Mouse (Mus musculus) testis, adult 2 months (tissue): ENCODE measurements around the gene Aftph. TPM values are rescaled to one million over a fixed set of nuclear protein-coding genes. Genes with fewer than 3 reads are reported as not detected.
"Not testable (repeated sequence)": the region's sequence is repeated elsewhere in the genome, so short reads cannot be mapped to it uniquely, and the experiment has no call there.

Source experiments
- H3K27ac ChIP-seq: fragments of 200-500 bp; 2 replicates; pipeline ENCODE4 v1.5.1; 2012; ENCODE audit warnings: low read depth, low read length; ENCODE audit not compliant: control insufficient read depth, insufficient read depth
- H3K27me3 ChIP-seq: fragments of 200-500 bp; 2 replicates; pipeline ENCODE4 v1.6.1; 2012; ENCODE audit warnings: mild to moderate bottlenecking, low read length, moderate library complexity; ENCODE audit not compliant: control insufficient read depth, insufficient read depth
- H3K36me3 ChIP-seq: fragments of 200-500 bp; 2 replicates; pipeline ENCODE4 v1.6.1; 2012; ENCODE audit warnings: mild to moderate bottlenecking, low read length; ENCODE audit not compliant: control insufficient read depth, insufficient read depth
- H3K4me1 ChIP-seq: fragments of 200-500 bp; 2 replicates; pipeline ENCODE4 v1.6.1; 2012; ENCODE audit warnings: low read length; ENCODE audit not compliant: control insufficient read depth, insufficient read depth
- H3K4me3 ChIP-seq: fragments of 200-500 bp; 2 replicates; pipeline ENCODE4 v1.5.1; 2012; ENCODE audit warnings: low read depth, mild to moderate bottlenecking, low read length, moderate library complexity, mixed read lengths; ENCODE audit not compliant: control insufficient read depth
- CTCF ChIP-seq: fragments of 200-500 bp; IDR thresholded peaks from 2 replicates; pipeline ENCODE4 v1.5.1; 2012; ENCODE audit warnings: low read depth, mild to moderate bottlenecking, inconsistent platforms, low read length, moderate library complexity; ENCODE audit not compliant: control insufficient read depth, insufficient read depth, insufficient replicate concordance
- POLR2A ChIP-seq: fragments of 200-500 bp; IDR thresholded peaks from 2 replicates; pipeline ENCODE4 v1.6.1; 2012; ENCODE audit warnings: low read depth, mild to moderate bottlenecking, inconsistent platforms, low read length, moderate library complexity; ENCODE audit not compliant: control insufficient read depth
- polyA plus RNA-seq: library from polyadenylated mRNA; depleted of rRNA; stranded (reverse); fragments of >200 nt; gene quantifications from 2 replicates; pipeline ENCODE4 v1.2.3, GENCODE M21; 2012

Gene Aftph
- polyA plus RNA-seq, 1 experiment, result 55.4 TPM

DNA sequence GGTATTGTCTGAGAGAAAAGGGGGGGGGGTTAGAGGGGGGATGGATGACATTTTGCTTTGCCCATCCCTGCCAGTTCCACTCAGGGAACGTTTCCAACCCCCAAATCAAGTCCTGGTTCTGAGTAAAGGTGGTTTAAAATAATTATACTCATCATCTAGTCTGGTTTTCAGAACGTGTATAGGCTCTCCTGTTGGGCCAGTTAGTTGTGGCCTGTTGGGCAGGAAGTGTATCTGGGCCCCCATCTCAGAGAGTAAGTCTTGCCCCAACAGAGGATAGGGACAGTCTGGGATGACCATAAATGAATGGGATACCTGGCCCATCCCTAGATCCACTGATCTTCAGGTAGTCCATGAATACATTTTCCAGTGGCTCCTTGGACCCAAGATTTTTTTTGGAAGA is 41.2 kb upstream of the Aftph start:
- Histone ChIP-seq H3K4me1 (no peaks in the 10 kb centered on the region), H3K4me3 (no peak overlapping the region), H3K36me3 (no peaks in the 10 kb centered on the region), H3K27me3 (no peaks in the 10 kb centered on the region), H3K27ac (no peak overlapping the region)
- TF ChIP-seq CTCF (no peak), POLR2A (no peak)

DNA sequence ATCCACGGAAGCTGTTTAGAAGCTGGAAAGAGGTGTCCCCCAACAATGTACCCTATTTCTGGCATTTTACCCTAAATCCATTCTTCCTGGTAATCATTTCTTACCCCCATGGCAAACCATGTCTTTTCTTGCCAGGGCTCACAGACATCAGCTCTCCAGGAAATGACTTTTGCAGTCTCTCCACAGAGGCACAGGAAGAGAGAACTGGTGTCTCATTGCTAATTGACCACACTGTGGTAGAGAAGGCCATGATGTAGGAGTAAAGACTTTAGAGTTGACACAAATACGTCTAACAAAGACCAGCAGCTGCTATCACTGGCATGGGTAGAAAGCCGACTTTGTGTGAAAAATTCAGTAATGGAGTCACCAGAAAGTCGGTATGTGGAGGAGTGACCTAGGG is 38.9 kb upstream of the Aftph start:
- Histone ChIP-seq H3K4me1 (no peaks in the 10 kb centered on the region), H3K4me3 (no peak overlapping the region), H3K36me3 (no peaks in the 10 kb centered on the region), H3K27me3 (no peaks in the 10 kb centered on the region), H3K27ac (no peak overlapping the region)
- no peak for TF ChIP-seq POLR2A
- TF ChIP-seq CTCF, result no peak

DNA sequence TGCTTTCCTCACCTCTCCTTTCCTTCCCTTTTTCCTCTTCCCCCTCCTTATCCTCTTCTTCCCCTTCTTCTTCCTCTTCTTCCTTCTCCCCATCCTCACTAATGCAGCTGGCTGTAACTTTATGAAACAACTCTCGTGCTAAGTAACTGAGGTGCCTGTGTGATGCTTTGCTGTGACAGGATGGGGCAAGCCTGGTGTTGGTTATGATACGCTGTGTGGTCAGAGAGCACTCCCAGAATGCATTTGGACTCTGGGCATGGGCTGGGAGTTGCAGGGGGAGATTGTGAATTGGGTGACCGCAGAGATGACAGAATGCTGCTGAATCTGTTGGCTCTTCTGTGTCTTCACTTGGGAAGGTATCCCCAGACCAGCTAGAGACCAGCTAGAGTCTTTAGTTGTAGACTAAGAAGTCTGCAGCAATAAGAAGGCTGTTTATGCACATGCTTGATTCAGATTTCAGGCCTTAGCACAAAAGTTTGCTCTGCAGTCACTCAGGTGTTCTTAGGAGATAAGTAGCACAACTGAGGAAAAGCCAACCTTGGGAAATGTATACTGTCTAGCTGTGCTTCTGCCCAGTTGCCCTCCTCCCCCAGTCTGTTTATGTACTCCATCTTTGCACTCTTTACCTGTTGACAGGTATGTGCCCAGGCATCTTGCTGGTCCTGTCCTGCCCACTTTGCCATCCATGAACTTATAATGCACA is 37.6 kb upstream of the Aftph start:
- H3K27me3 ChIP-seq, result no peaks in the 10 kb centered on the region
- TF ChIP-seq CTCF (no peak), POLR2A (no peak)
- H3K36me3 ChIP-seq, result no peaks in the 10 kb centered on the region
- H3K4me3 ChIP-seq, result no peak overlapping the region
- no peaks in the 10 kb centered on the region for H3K4me1 ChIP-seq
- no peak overlapping the region for H3K27ac ChIP-seq

DNA sequence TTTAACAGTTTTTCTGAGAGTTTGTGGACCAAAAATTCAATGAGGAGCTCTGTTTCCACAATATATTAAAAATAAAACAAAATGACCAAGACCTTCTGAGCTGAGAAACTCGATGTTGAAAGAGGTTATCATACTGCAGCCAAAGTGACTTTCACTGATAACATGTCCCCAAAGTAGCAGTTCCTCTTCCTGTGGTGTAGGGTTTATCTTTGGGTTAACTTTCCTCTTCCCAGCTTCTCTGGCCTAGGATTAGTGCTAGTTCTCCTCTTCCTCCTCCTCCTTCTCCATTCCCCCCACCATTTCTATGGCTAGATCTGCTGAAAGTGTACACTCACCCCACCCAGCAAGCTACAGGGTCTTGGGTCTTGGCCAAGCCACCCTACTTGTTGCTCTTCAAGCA is 36.9 kb upstream of the Aftph start:
- no peak overlapping the region for H3K4me3 ChIP-seq

DNA sequence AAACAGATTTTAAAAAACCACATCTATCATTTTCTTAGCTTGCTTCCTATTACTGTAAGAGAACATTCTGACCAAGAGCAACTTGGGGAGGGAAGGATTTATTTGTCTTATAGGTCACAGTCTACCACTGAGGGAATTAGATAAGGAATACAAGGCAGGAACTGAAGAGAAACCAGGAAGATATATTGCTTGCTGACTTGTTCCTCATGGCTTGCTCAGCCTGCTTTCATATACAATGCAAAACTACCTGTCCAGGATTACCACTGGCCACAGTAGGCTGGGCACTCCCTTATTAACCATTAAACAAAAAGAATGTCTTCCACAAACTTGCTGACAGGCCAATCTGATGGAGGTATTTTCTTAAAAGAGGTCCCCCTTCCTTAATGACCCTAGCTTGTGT is 35.3 kb upstream of the Aftph start:
- TF ChIP-seq POLR2A (no peak), CTCF (no peak)
- Histone ChIP-seq H3K27ac (no peak overlapping the region), H3K4me3 (no peak overlapping the region), H3K4me1 (no peaks in the 10 kb centered on the region), H3K27me3 (no peaks in the 10 kb centered on the region), H3K36me3 (no peaks in the 10 kb centered on the region)

More for the DNA sequence above, 36.9 kb upstream of the Aftph start:
- TF ChIP-seq POLR2A (no peak), CTCF (no peak)
- no peaks in the 10 kb centered on the region for H3K27me3 ChIP-seq
- H3K36me3 ChIP-seq, result no peaks in the 10 kb centered on the region
- H3K27ac ChIP-seq, result no peak overlapping the region
- no peaks in the 10 kb centered on the region for H3K4me1 ChIP-seq

DNA sequence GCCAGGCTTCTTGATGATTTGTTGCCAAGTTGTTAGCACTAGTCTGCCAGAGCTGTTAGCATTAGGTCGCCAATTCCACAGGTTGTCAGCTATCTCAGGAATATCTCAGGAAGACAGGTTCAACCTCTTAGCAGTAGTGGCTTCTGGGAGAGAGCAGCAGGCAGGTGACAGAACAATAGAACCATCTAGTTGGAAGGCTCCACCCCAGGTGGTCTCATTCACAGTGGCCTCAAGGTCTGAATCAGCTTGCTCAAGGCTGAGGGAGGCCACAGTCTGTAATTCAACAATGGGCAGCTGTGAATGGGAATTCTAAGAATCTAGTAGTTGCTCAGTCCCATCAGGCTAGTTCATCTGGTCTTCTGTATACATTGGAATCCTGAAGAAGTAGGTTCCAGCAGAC is 31.3 kb upstream of the Aftph start:
- TF ChIP-seq CTCF, result no peak
- no peak for TF ChIP-seq POLR2A
- H3K4me1 ChIP-seq, result no peaks in the 10 kb centered on the region
- no peaks in the 10 kb centered on the region for H3K27me3 ChIP-seq
- H3K36me3 ChIP-seq, result no peaks in the 10 kb centered on the region
- no peak overlapping the region for H3K27ac ChIP-seq
- H3K4me3 ChIP-seq, result no peak overlapping the region

DNA sequence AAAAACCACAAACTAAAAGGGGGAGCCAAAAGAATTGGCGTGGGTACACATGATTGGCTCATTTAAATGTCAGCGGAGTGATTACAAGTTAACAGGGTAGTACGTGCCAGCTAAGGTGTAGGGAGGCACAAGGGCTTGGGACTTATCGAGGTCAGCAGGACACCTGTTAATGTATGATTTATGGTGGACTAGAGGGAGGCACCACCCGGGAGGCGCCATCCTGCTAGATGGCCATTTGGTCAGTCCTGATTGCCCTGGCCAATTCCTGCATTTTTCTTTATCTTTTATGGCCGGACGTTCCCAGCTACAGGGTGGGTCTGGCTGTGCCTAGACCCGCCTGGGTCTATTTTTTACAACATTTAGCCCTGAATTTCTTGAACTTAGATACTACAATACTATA is 30.4 kb upstream of the Aftph start:
- not testable (repeated sequence) for H3K4me1 ChIP-seq, H3K27ac ChIP-seq, H3K36me3 ChIP-seq, H3K27me3 ChIP-seq, H3K4me3 ChIP-seq

DNA sequence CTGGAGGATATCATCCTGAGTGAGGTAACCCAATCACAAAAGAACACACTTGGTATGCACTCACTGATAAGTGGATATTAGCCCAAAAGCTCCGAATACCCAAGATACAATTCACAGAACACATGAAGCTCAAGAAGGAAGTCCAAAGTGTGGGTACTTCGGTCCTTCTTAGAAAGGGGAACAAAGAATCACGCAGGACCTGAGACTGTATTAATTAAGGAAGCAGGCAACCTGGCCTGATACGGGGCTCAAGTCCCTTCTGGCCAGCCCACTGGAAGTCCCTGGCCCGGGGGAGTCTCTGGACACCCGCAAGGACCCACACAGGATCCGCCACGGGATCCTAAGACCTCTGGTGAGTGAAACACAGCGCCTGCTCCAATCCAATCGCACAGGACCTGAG is 20.6 kb upstream of the Aftph start:
- not testable (repeated sequence) for H3K27ac ChIP-seq, H3K36me3 ChIP-seq, H3K4me3 ChIP-seq, H3K27me3 ChIP-seq, H3K4me1 ChIP-seq
